Mouse (Mus musculus) embryonic facial prominence, embryonic 14.5 days (tissue): ENCODE results near the gene Abhd14a. TPM values are rescaled to one million over a fixed set of nuclear protein-coding genes. Genes with fewer than 3 reads are reported as not detected.
A peak's percentile ranks its signal among the peaks of the same experiment; 100 is the strongest.

Experiments
- ATAC-seq: fragments of 200-750 bp; cut with Nextera tagmentation; 2 replicates; pipeline ENCODE4 v1.8.0; 2017; ENCODE audit warnings: low read depth, moderate number of reproducible peaks, moderate TSS enrichment
- DNase-seq: peaks from one replicate; pipeline ENCODE4 v3.0.0-alpha.2; 2015; ENCODE audit warnings: low spot score
- H3K27ac ChIP-seq: fragments of 300-500 bp; sonication (generic); replicated peaks from 2 replicates; pipeline ENCODE4 v1.5.1; 2014; ENCODE audit warnings: low read depth, mild to moderate bottlenecking, low read length, moderate library complexity
- H3K27me3 ChIP-seq: fragments of 300-500 bp; sonication (generic); replicated peaks from 2 replicates; pipeline ENCODE4 v1.6.1; 2014; ENCODE audit warnings: low read length; ENCODE audit not compliant: control insufficient read depth, insufficient read depth
- H3K36me3 ChIP-seq: fragments of 300-500 bp; sonication (generic); 2 replicates; pipeline ENCODE4 v1.6.1; 2014; ENCODE audit warnings: low read length, mixed read lengths; ENCODE audit not compliant: control insufficient read depth, insufficient read depth
- H3K4me1 ChIP-seq: fragments of 300-500 bp; sonication (generic); 2 replicates; pipeline ENCODE4 v1.6.1; 2014; ENCODE audit warnings: antibody characterized with exemption, low read length; ENCODE audit not compliant: control insufficient read depth, insufficient read depth
- H3K4me2 ChIP-seq: fragments of 300-500 bp; sonication (generic); 2 replicates; pipeline ENCODE4 v1.6.1; 2014; ENCODE audit warnings: low read depth, mild to moderate bottlenecking, low read length, moderate library complexity, mixed read lengths
- H3K4me3 ChIP-seq: fragments of 300-500 bp; sonication (generic); 2 replicates; pipeline ENCODE4 v1.5.1; 2014; ENCODE audit warnings: low read depth, mild to moderate bottlenecking, low read length
- H3K9ac ChIP-seq: fragments of 300-500 bp; sonication (generic); 2 replicates; pipeline ENCODE4 v1.6.1; 2014; ENCODE audit warnings: low read depth, mild to moderate bottlenecking, low read length, moderate library complexity, mixed read lengths
- H3K9me3 ChIP-seq: fragments of 300-500 bp; sonication (generic); 2 replicates; pipeline ENCODE4 v1.6.1; 2016; ENCODE audit warnings: low read length; ENCODE audit not compliant: control insufficient read depth
- WGBS: fragments of 180-500 bp; shearing (Covaris S2); extraction: QIAGEN DNeasy Blood & Tissue Kit; methylation state at CpG from one replicate; pipeline ENCODE4 v1.1.7; 2014; 5-methylcytosine and 5-hydroxymethylcytosine counted together
- polyA plus RNA-seq: library from polyadenylated mRNA; unstranded; fragments of >200 nt; fragmentation: Nextera tagmentation; extraction: Ambion mirVana; gene quantifications from 2 replicates; pipeline ENCODE4 v1.2.1, GENCODE M21; 2014

Abhd14a gene
- polyA plus RNA-seq, 1 experiment from 2014 or later: 60.9 TPM

DNA sequence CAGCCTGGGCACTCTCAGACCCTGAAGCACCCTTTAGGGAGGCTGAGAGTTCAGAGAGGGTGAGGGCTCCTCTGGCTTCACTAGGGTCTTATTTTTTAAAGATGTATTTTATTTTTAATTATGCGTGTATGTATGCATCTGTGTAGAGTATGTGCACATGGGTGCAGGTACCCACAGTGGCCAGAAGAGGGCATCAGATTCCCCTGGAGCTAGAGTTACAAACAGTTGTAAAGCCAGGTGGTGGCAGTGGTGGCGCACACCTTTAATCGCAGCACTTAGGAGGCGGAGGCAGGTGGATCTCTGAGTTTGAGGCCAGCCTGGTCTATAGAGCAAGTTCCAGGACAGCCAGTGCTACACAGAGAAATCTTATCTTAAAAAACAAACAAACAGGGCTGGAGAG, 38.4 kb downstream of the Abhd14a start:
- Histone ChIP-seq H3K4me3 (no peak overlapping the region), H3K27ac (no peak overlapping the region), H3K9me3 (no peaks in the 10 kb centered on the region), H3K4me2 (no peak overlapping the region), H3K27me3 (no peaks in the 10 kb centered on the region), H3K36me3 (no peaks in the 10 kb centered on the region), H3K4me1 (0 out of 2 replicates have a peak, but pooled peaks cover 7% of the 10 kb centered on the region), H3K9ac (no peak overlapping the region)
- WGBS: 95% methylated on average over 4 of the region's 4 CpGs
- ATAC-seq: no peak
- no peak for DNase-seq

DNA sequence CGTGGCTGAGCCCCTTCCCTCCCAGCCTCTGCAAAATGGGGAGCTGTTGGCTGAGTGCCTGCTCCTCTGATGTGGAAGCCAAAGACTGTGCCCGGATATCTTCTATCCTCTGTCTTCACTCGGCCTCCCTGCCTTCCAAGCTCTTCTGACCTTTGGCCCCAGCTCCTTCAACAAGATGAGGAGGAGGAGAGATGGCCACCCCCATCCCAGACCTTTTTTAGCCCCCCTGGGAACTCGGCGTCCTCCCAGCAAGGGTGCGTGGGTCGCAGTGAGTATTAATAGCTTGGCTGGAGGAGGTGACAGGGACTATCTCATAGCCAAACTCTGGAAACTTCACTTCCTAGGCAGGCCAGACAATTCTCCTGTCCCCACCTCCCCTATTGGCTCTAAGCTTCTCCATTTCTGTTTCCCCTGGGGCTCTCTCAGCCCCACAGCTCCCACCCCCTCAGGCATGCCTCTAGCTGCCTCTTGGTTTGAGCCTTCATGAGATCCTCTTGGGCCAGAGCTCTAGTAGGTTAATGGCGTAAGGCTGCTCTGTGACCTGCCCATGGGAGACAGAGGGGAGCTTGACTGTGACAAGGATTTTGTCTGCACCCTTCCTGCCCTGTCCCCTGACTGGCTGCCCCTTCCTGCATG, 40.9 kb downstream of the Abhd14a start:
- Histone ChIP-seq H3K27ac (no peak overlapping the region), H3K4me1 (0 out of 2 replicates have a peak, but pooled peaks cover 10% of the 10 kb centered on the region), H3K4me3 (no peak overlapping the region), H3K4me2 (no peak overlapping the region), H3K9ac (no peak overlapping the region), H3K9me3 (no peaks in the 10 kb centered on the region), H3K27me3 (no peaks in the 10 kb centered on the region), H3K36me3 (no peaks in the 10 kb centered on the region)
- no peak for ATAC-seq
- DNase-seq: no peak
- WGBS: 56% methylated on average over 8 of the region's 8 CpGs

DNA sequence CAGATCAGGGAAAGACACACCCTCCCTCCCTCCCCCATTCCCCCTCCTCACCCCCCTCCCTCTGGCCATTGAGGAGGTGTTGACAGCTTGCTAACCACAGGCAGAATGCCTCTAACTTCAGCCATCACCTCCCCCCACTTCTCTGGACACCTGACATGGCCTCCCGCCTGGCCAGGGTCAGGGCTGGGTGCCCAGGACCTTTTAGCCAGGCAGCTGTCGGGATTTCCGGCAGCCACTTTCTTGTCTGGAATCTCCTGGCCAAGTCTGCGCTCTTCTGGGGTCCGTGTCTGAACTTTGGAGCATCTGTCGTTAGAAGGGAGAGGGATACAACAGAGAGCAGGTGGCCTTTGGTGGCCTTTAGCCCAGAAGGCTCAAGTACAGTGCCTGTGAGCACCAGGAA, 42.2 kb downstream of the Abhd14a start:
- Histone ChIP-seq H3K9me3 (no peaks in the 10 kb centered on the region), H3K4me1 (0 out of 2 replicates have a peak, but pooled peaks cover 6% of the 10 kb centered on the region), H3K27me3 (no peaks in the 10 kb centered on the region), H3K36me3 (no peaks in the 10 kb centered on the region), H3K4me2 (no peak overlapping the region), H3K4me3 (no peak overlapping the region), H3K9ac (no peak overlapping the region), H3K27ac (no peak overlapping the region)
- 42% methylated on average over 6 of the region's 6 CpGs for WGBS
- peak; percentile 62 for DNase-seq
- ATAC-seq: peak; percentile 38; the same call in 1 of the 2 replicates

DNA sequence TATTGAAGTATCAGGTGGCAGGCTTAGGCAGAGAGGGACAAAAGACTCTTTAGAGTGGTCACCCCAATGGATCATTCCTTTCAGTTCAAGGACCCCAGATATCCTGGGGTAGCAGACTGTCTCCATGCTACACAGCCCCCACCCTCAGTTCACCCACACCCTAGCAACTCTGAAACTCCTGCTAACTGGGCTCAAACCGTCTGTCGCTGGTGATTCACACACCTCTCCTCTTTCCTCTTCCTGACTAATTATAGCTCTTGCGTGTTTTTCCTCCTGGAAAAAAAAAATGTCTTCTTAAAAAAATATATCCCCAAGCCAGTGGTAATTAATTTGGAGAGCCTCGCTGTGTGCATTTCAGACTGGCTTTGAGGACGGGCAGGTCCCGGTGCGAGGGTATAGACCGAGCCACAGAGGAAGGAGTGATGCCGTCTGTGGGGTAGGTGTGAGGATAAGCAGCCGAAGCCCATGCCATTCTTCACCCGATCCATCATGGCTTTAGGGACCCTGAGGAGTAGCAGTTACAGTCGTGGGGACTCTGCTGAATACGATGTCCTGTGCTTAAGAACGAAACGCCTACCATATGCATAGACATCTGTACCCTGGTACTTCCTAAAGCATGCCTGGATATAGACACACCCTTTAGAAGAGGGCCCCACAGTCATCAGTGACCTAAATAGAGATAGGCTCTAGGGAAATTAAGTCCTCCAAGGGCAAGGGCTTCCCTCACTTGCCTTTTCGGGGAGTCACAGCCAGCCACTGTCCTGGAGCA, 44.7 kb downstream of the Abhd14a start:
- Histone ChIP-seq H3K9ac (no peak overlapping the region), H3K9me3 (no peaks in the 10 kb centered on the region), H3K27me3 (no peaks in the 10 kb centered on the region), H3K4me1 (0 out of 2 replicates have a peak, but pooled peaks cover 6% of the 10 kb centered on the region), H3K27ac (no peak overlapping the region), H3K36me3 (no peaks in the 10 kb centered on the region), H3K4me2 (no peak overlapping the region), H3K4me3 (no peak overlapping the region)
- 67% methylated on average over 16 of the region's 16 CpGs for WGBS
- DNase-seq: no peak
- no peak for ATAC-seq

DNA sequence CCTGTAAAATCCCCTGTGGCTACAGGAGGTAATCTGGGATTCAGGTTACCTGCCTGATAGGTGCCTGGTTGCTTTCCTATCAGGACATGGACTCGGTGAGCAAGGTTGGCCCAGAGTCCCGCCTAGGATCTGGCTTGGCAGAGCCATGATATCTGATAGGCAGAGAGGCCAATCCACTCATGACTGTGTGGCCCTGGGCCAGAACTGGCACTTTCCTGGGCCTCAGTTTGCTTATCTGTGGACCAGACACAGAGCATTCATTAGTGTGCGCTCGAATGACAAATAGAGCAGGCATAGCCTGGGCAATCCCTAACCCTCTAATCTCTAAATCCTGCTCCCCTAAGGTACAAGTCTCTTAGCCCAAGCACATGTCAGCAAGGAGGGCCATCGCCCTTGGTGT, 45.3 kb downstream of the Abhd14a start:
- no peak overlapping the region for H3K4me2 ChIP-seq
- 0 out of 2 replicates have a peak, but pooled peaks cover 6% of the 10 kb centered on the region for H3K4me1 ChIP-seq
- no peak overlapping the region for H3K27ac ChIP-seq
- H3K4me3 ChIP-seq: no peak overlapping the region
- WGBS: 71% methylated on average over 5 of the region's 5 CpGs
- ATAC-seq (peak; percentile 8; the same call in 1 of the 2 replicates), DNase-seq (no peak)
- no peak overlapping the region for H3K9ac ChIP-seq
- H3K27me3 ChIP-seq: no peaks in the 10 kb centered on the region
- no peaks in the 10 kb centered on the region for H3K36me3 ChIP-seq
- no peaks in the 10 kb centered on the region for H3K9me3 ChIP-seq

DNA sequence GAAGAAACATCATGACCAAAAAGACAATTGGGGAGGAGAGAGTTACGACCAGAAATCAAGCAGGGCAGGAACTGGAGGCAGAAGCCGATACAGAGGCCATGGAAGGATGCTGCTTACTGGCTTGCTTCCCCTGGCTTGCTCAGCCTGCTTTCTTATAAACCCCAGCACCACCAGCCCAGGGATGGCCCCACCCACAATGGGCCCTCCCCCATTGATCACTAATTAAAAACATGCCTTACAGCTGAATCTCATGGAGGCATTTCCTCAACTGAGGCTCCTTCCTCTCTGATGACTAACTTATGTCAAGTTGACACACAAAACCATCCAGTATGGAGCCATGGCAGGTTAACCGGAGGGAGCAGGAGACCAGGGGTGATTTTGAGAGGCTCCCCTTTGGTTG, 47.7 kb downstream of the Abhd14a start:
- 65% methylated on average over 3 of the region's 3 CpGs for WGBS
- Histone ChIP-seq H3K27ac (no peak overlapping the region), H3K4me2 (no peak overlapping the region), H3K9me3 (no peaks in the 10 kb centered on the region), H3K27me3 (no peaks in the 10 kb centered on the region), H3K36me3 (no peaks in the 10 kb centered on the region), H3K4me1 (peaks cover 6% of the 10 kb centered on the region; the same call in 1 of the 2 replicates), H3K9ac (no peak overlapping the region), H3K4me3 (no peak overlapping the region)
- DNase-seq (no peak), ATAC-seq (no peak)

DNA sequence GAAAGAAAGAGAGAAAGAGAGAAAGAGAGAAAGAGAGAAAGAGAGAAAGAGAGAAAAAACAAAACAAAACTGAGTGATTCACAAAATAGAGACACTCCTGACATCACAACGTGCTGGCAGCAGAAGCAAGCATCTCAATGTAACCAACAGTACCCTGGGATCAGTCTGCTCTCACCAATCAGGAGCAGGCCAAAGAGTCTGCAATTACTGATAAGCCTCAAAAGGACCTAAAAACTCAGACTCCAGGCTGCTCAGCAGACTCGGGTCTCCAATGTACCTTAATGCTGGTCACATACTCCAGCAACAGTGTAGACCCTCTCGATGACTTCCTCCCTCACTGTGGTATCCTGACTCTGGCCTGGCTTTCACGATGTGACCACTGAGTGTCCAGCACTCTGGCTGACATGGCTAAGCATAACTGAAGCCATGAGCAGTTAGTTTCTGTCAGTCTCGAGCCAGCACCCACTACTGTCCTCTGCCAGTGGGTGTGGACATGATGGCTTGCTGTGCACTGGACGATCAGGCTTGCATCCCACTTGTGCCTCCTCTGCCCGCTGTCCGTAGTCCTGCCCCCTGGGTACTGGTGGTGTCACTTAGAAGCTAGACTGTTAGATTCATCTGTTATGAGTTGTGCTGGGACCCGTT, 48.7 kb downstream of the Abhd14a start:
- Histone ChIP-seq H3K4me3 (no peak overlapping the region), H3K27ac (no peak overlapping the region), H3K9ac (no peak overlapping the region), H3K4me2 (no peak overlapping the region), H3K4me1 (peaks cover 11% of the 10 kb centered on the region; the same call in 1 of the 2 replicates), H3K36me3 (no peaks in the 10 kb centered on the region), H3K9me3 (no peaks in the 10 kb centered on the region), H3K27me3 (no peaks in the 10 kb centered on the region)
- ATAC-seq (no peak), DNase-seq (no peak)
- WGBS: 73% methylated on average over 9 of the region's 9 CpGs

DNA sequence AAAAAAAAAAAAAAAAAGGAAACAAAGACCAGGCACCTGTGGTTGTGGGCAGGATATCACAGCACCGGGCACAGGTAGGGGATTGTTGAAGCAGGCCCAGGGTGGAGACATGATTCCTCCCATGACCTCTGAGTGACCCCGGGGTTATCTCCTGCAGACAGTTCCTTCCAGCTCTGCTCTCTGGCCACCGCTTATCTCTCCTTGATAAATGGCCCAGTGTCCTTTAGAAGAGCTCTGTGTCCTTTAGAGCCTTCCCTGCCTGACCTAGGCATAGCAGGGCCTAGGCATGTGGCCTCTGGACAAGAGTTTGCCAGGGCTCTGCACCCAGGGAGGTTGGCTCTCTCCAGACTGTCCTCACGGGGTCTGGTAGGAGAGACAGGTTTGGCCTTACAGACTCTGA, 49.7 kb downstream of the Abhd14a start:
- Histone ChIP-seq H3K4me2 (no peak overlapping the region), H3K27me3 (no peaks in the 10 kb centered on the region), H3K4me3 (no peak overlapping the region), H3K9me3 (no peaks in the 10 kb centered on the region), H3K9ac (no peak overlapping the region), H3K27ac (no peak overlapping the region), H3K36me3 (no peaks in the 10 kb centered on the region), H3K4me1 (peaks cover 10% of the 10 kb centered on the region; the same call in 1 of the 2 replicates)
- DNase-seq: no peak
- 81% methylated on average over 4 of the region's 4 CpGs for WGBS
- ATAC-seq: no peak
